8 mouse cellular contexts compared by ENCODE assay signal in genomic region chr2:10003358-10003757, GRCm38 (mm10). TPM values are rescaled to one million over a fixed set of nuclear protein-coding genes. Genes with fewer than 3 reads are reported as not detected.
DNase-seq lines count a peak whose midpoint lies in the region; ATAC-seq lines count a peak whose summit lies in the region.

No protein-coding gene starts in this region.

- H3K4me3 ChIP-seq in limb, embryonic 15.5 days: no peak overlapping the region
- H3K4me3 ChIP-seq in limb, embryonic 10.5 days: no peak overlapping the region

- peak; percentile 40; the same call in 1 of the 2 replicates for ATAC-seq in limb, embryonic 15.5 days (ENCODE audit: insufficient number of reproducible peaks, low FRiP score, low TSS enrichment, low read depth)

- no peaks in the 10 kb centered on the region for H3K27me3 ChIP-seq in limb, embryonic 15.5 days
- no peaks in the 10 kb centered on the region for H3K27me3 ChIP-seq in limb, embryonic 10.5 days (ENCODE audit: low read depth, poor library complexity, severe bottlenecking)

- H3K9me3 ChIP-seq in limb, embryonic 15.5 days: no peaks in the 10 kb centered on the region
- H3K9me3 ChIP-seq in limb, embryonic 10.5 days (replicated peaks): no peaks in the 10 kb centered on the region

- DNase-seq in cerebellum, adult 11-12 months: peak; percentile 16
- no peak for DNase-seq in cerebellum, adult 8-10 months
- DNase-seq in limb, embryonic 10.5 days (ENCODE audit: low spot score): no peak
- DNase-seq in cerebellum, adult 9-10 months: peak; percentile 24
- peak; percentile 37 for DNase-seq in kidney, postnatal 14 days
- no peak for DNase-seq in thymus, postnatal 36 days
- no peak for DNase-seq in gastrocnemius, postnatal 25 days

- H3K9ac ChIP-seq in limb, embryonic 15.5 days: no peak overlapping the region

- H3K36me3 ChIP-seq in limb, embryonic 15.5 days: no peaks in the 10 kb centered on the region
- H3K36me3 ChIP-seq in limb, embryonic 10.5 days: no peaks in the 10 kb centered on the region

- H3K27ac ChIP-seq in limb, embryonic 15.5 days: no peak overlapping the region
- H3K27ac ChIP-seq in limb, embryonic 10.5 days: no peak overlapping the region

- peaks cover 11% of the 10 kb centered on the region; the same call in 1 of the 2 replicates for H3K4me1 ChIP-seq in limb, embryonic 15.5 days
- no peaks in the 10 kb centered on the region for H3K4me1 ChIP-seq in limb, embryonic 10.5 days

- WGBS in limb, embryonic 15.5 days: 75% methylated on average over 5 of the region's 5 CpGs
- 96% methylated on average over 5 of the region's 5 CpGs for WGBS in limb, embryonic 10.5 days

- H3K4me2 ChIP-seq in limb, embryonic 15.5 days: no peak overlapping the region

RNA-seq across cellular contexts. Expression of gene Taf3, which starts 45.0 kb away (rescaled TPM):
- 12.2 and 12.4 TPM in 2 replicates for polyA plus RNA-seq in limb, embryonic 15.5 days (2015; fragmentation: Nextera tagmentation; extraction: Ambion mirVana)
- 15.1 and 16.3 TPM in 2 replicates for polyA plus RNA-seq in limb, embryonic 10.5 days (2016; fragmentation: Nextera tagmentation; extraction: Ambion mirVana)
- 1 to 10 TPM; 6.4 to 7.6 TPM for total RNA-seq in gastrocnemius, postnatal 25 days (2021)

Comparison
In these comparisons a context has a peak if more than half of its experiments do, and no peak if none do; other contexts are left out.
1. DNase-seq: peak in cerebellum, adult 11-12 months (single experiment), cerebellum, adult 9-10 months (single experiment) and kidney, postnatal 14 days (single experiment); none in cerebellum, adult 8-10 months (single experiment), limb, embryonic 10.5 days (single experiment), thymus, postnatal 36 days (0 of 2) and gastrocnemius, postnatal 25 days (single experiment).